Mouse (Mus musculus): ENCODE measurements around the gene Col5a3.

Col5a3 gene

GRCm38 (mm10) chr9:20814521-20815272, at the start of gene Col5a3:
Col5a3 (minus strand) TSS chr9:20815067.
- 16% methylated on average over 29 of the region's 29 CpGs for WGBS

DNA sequence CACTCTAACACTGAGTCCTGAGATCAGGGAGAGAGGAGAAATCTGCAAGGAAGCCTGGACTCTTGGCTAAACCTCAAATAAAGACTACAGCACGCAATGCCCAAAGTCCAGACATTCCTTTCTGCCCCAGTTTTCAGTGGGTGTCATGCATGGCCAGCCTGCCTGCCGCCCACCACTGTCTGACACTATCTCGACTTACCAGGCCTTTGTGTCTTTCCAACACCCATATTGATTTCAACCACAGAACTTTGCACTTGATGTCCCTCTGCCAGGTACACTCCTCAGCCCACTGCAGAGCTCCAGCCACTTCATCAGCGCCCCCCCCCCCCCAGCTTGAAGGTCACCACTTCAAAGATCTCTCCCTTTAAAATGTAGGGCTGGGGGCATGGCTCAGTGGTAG, 47.4 kb upstream of the Col5a3 start:
- WGBS: 58% methylated on average over 4 of the region's 4 CpGs

DNA sequence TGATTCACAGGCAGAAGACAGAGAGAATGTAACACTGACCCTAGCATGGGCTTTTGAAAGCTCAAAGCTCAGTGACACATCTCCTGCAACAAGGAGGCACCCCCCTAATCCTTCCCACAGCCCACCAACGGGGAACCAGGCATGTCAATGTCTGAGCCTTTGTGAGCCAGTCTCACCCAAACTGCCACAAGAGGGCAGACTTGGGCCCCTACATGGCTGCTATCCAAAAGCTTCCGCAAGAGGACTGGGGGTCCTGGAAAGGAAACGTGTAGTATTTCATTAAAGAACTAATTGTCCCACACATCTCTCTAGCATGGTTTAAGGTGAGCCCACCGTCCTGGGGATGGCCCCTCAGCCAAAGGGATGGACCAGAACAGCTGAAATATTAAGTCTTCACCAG, 47.0 kb upstream of the Col5a3 start:
- WGBS: 13% methylated on average over 4 of the region's 4 CpGs

DNA sequence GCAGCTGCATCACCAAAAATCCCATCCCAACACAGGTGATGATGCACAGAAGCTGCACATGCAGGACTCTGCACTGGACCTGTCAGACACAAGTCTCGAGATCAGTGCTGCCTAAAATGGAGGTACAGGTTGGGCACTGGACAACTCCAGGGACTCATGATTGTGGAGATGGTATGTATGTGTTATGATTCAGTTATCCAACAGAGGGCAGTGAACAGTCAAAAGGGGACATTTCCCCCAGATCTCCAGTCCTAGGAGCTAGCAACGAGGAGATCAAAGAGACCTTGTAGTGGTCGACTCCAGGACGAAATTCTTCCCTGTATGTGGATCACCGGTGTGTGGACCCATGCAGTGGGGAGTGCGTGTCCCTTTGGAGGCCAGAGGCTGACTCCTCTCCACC, 45.1 kb upstream of the Col5a3 start:
- 55% methylated on average over 6 of the region's 6 CpGs for WGBS

- WGBS: 32% methylated on average over 6 of the region's 6 CpGs
Observed at GRCm38 (mm10) chr9:20857131-20857530, 42.3 kb upstream of the Col5a3 start.

DNA sequence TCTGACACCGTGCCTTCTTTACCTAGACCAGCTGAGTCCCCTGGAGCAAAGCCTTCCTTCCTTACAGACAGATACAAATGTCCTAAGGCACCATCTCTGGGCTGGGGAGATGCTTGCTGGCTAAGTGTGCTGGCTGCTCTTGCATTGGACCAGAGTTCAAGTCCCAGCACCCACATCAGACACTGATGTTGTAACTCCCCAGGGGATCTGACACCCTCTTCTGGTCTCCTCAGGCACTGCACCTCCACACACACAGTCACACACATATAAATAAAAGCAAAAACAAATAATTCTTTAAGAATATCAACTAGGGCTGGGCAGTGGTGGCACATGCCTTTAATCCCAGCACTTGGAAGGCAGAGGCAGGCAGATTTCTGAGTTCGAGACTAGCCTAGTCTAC, 35.3 kb upstream of the Col5a3 start:
- 89% methylated on average over 2 of the region's 2 CpGs for WGBS

DNA sequence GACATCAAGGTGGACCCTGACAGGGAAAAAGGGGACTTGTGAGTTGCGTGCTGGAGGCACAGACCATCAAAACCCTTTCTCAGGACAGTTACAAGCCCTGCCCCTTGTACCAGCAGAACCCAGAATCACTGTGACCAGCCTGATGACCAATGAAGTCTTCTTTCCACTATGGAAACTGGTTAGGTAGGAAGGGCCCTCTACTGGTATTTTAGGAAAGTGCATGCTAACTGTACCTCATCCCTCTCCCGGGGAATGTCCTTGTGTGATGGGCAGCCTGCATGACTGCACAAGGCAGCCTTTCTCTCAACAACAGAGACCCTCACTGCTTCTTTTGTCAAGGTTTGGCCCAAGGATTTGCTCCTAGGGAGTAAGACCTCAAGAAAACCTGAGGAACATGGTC, 27.8 kb upstream of the Col5a3 start:
- WGBS: 29% methylated on average over 2 of the region's 2 CpGs

GRCm38 (mm10) chr9:20842211-20842610, 27.3 kb upstream of the Col5a3 start:
- WGBS: 71% methylated on average over 4 of the region's 4 CpGs

GRCm38 (mm10) chr9:20838931-20839330, 24.1 kb upstream of the Col5a3 start:
- WGBS: 77% methylated on average over 6 of the region's 6 CpGs

- 78% methylated on average over 9 of the region's 9 CpGs for WGBS
Observed at GRCm38 (mm10) chr9:20837184-20837947, 22.5 kb upstream of the Col5a3 start.

- 92% methylated on average over 11 of the region's 11 CpGs for WGBS
Observed at GRCm38 (mm10) chr9:20835431-20835954, 20.6 kb upstream of the Col5a3 start.

GRCm38 (mm10) chr9:20834881-20835280, 20.0 kb upstream of the Col5a3 start:
- WGBS: 78% methylated on average over 1 of the region's 1 CpGs

DNA sequence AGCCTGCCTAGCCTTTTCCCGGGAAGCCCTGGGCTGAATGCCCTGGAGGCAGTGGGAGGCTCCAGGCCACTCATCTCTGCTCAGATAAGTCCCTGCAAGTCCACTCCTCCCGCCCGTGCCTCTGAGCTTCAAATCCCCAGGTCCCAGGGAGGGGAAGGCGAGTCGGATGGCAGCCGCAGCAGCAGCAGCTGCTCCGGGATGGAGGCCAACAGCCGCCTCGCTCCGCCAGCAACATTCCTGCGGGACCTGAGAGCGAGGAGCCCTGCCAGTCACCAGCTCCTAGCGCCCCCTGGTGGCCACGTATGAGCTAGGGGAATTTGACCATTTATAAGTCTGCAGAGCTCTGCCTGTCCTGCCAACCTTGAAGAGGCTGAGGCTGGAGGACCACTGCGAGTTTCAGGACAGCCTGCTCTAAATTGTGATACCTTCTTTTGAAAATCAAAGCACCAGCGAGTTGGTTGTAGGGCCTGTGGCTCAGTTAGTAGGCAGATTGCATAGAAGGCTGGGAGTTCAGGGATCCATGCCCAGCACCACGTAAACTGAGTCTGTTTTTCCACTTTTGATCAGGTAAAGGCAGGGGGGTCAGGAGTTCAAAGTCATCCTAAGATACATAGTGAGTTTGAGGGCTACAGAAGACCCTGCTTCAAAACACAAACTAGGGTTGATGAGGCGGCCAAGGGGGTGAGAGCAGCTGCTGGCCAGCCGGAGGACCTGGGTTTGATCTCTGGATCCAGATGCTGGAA, 16.2 kb upstream of the Col5a3 start:
- 16% methylated on average over 19 of the region's 19 CpGs for WGBS

DNA sequence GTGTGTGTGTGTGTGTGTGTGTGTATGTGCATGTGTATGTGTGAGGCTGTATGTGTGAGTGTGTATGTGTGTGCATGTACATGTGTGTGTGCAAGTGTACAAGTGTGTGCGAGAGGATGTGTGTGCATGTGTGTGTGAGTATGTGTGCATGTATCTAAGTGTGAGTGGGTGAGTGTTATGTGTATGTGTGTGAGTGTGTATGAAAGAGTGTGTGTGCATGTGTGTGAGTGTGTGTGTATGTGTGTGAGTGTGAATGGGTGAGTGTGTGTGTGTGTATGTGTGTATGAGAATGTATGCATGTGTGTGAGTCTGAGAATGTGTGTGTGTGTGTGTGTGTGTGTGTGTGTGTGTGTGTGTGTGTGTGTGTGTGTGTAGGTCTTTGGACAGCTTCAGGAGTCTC, 13.3 kb upstream of the Col5a3 start:
- 97% methylated on average over 1 of the region's 1 CpGs for WGBS

- 65% methylated on average over 5 of the region's 5 CpGs for WGBS
Observed at GRCm38 (mm10) chr9:20825781-20826180, 10.9 kb upstream of the Col5a3 start.

GRCm38 (mm10) chr9:20822821-20823220, 8.0 kb upstream of the Col5a3 start:
- WGBS: 62% methylated on average over 3 of the region's 3 CpGs

DNA sequence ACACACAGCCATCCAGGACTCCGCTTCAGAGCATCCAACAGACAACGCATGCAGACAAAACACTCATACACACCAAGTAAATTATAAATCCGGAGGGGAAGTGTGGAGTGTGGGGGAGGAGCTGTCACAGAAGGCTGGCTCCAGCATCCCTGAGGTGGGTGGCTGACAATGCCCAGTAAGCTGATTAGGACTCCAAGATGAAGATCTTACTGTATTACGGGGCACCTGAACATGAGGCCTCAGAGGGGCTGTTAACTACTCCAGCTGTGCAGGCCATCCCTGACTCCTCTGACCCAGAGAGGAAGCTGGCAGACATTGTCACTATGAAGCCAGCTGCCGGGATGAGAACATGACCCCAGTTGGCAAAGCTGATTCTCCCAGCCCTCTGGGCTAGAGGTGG, 5.1 kb upstream of the Col5a3 start:
- 60% methylated on average over 5 of the region's 5 CpGs for WGBS

DNA sequence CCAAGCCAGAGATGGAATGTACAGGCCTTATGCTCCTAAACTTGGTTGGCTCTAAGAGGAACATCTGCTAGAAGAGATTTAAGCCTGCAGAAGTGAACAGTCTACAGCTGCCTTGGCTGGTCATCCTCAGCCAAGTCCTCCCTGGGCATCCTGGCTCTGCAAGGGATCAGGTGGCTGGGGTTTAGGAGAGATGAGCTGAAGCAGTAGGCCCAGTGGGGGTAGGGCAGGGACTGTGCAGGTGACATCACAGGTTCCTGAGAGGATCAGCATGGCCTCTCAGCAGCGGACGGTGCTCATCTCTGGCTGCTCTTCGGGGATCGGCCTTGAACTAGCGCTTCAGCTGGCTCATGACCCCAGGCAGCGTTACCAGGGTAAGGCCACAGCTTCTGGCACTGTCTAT, 3.4 kb upstream of the Col5a3 start, which contains the start of gene Rdh8:
Gene Rdh8, plus strand, starts transcription at position 268 of the 400 bp plus-strand sequence.
- WGBS: 90% methylated on average over 6 of the region's 6 CpGs

DNA sequence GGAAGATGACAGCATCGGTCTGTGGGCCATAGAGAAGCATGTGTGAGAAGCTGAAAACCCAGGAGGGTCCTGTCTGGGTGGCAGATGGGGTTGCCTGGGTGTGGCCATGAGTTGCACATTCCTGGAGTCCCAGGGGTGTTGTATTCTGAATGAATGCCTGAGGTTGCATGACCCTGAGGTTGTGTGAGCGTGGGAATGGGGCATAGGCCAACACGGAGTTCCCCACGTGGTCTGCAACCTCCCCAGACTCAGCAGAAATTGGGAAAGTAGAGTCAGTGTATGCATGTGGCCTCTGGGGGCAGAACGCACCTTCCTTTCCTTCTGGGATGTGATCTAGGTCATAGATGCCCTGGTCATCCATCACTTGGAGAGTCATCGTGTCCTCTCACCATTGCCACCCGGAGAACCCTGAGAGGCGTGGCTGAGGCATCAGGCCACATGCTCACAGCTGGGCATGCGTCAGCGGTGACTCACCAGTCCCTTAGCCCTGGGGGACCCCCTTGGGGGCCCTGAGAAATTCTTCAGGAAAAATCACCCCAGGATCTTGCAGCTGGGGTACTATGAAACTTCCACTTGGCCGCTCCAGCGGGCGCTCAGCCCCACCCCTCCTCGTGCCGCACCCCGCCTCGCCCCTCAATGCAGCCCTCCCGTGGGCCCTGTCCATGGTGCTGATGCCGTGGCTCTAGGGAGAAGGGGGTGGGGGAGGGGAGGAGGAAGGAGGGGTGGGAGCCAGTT, 2.2 kb downstream of the Col5a3 start:
- WGBS: 23% methylated on average over 19 of the region's 19 CpGs

- WGBS: 81% methylated on average over 1 of the region's 1 CpGs
Observed at GRCm38 (mm10) chr9:20810773-20811172, 4.1 kb downstream of the Col5a3 start.

DNA sequence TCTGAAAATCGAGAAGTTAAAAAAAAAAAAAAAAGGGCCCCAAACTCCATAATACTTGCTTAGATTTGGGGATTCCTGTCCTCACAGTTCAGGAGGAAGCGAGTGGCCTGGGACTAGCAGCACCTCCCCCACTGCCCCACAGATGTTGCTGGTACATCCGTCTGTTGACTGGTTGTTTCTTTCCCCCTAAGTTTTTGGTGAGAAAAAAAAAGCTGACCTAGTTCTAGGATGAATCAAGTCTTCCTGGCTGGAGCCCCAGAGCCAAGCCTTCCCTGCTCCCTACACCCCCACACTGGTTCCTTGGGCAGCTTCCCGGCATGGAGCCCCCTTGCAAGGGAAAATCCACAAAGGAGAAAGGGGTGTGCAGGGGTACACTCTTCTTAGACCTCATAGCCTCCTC, 4.6 kb downstream of the Col5a3 start:
- whole genome bisulfite sequencing: 26% methylated on average over 4 of the region's 4 CpGs

All from cerebral cortex, adult 2 months (tissue).